Mouse (Mus musculus): ENCODE data around the gene Rnf123. TPM values are rescaled to one million over a fixed set of nuclear protein-coding genes. Genes with fewer than 3 reads are reported as not detected.

The Rnf123 gene
- polyA plus RNA-seq, 1 experiment from 2014 or later, result 37.2 TPM

- no peaks in the 10 kb centered on the region for H3K9me3 ChIP-seq (ENCODE audit: control insufficient read depth, low read length)
- H3K27me3 ChIP-seq (ENCODE audit: control insufficient read depth, insufficient read depth, low read length), result no peaks in the 10 kb centered on the region
- peaks cover 65% of the 10 kb centered on the region for H3K36me3 ChIP-seq (ENCODE audit: control insufficient read depth, insufficient read depth, low read length)
- H3K4me2 ChIP-seq (ENCODE audit: low read length), result no peak overlapping the region
- WGBS, result 73% methylated on average over 7 of the region's 7 CpGs
- peak overlapping the region; percentile 31 to 58; a peak in 2 of 4 replicates for H3K27ac ChIP-seq (replicated peaks in 1 of 2; ENCODE audit: control insufficient read depth in 1 of 2, insufficient read depth in 1 of 2, low read depth in 2 of 2, low read length in 2 of 2)
- peaks cover 14 to 21% of the 10 kb centered on the region in 2 experiments for H3K4me1 ChIP-seq (ENCODE audit: control insufficient read depth in 2 of 2, insufficient read depth in 2 of 2, low read length in 2 of 2)
- no peak overlapping the region for H3K4me3 ChIP-seq (ENCODE audit: control insufficient read depth in 1 of 2, insufficient read depth in 1 of 2, low read depth in 1 of 2, low read length in 2 of 2)
- H3K9ac ChIP-seq (ENCODE audit: low read length), result no peak overlapping the region
- ATAC-seq (ENCODE audit: insufficient number of reproducible peaks, insufficient read depth, low FRiP score, low read depth), result no peak
Measured at GRCm38 (mm10) chr9:108052411-108052810, 30.7 kb downstream of the Rnf123 start.

DNA sequence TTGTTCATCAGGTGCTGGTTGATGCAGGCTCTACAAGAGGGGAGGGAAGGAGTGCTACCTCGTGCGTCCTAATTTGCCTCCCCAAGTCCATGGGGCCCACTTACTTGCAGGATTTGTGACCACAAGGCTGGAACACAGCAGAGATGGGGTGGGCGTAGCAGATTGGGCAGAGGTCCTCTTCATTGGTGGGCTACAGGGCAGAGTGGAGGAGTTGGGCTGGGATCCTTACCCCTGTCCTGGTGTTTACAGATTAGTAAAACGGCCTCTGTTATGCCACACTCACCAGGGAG, 31.3 kb downstream of the Rnf123 start:
- Histone ChIP-seq H3K4me1 (ENCODE audit: control insufficient read depth in 2 of 2, insufficient read depth in 2 of 2, low read length in 2 of 2) (peaks cover 14 to 21% of the 10 kb centered on the region in 2 experiments), H3K9me3 (ENCODE audit: control insufficient read depth, low read length) (no peaks in the 10 kb centered on the region), H3K27me3 (ENCODE audit: control insufficient read depth, insufficient read depth, low read length) (no peaks in the 10 kb centered on the region), H3K4me2 (ENCODE audit: low read length) (no peak overlapping the region), H3K9ac (ENCODE audit: low read length) (no peak overlapping the region), H3K36me3 (ENCODE audit: control insufficient read depth, insufficient read depth, low read length) (peaks cover 65% of the 10 kb centered on the region), H3K4me3 (ENCODE audit: control insufficient read depth in 1 of 2, insufficient read depth in 1 of 2, low read depth in 1 of 2, low read length in 2 of 2) (no peak overlapping the region), H3K27ac (replicated peaks in 1 of 2; ENCODE audit: control insufficient read depth in 1 of 2, insufficient read depth in 1 of 2, low read depth in 2 of 2, low read length in 2 of 2) (no peak overlapping the region)
- ATAC-seq (ENCODE audit: insufficient number of reproducible peaks, insufficient read depth, low FRiP score, low read depth), result no peak
- WGBS, result 86% methylated on average over 4 of the region's 4 CpGs

GRCm38 (mm10) chr9:108051184-108051930, 31.8 kb downstream of the Rnf123 start:
- ATAC-seq (ENCODE audit: insufficient number of reproducible peaks, insufficient read depth, low FRiP score, low read depth), result no peak
- 91% methylated on average over 15 of the region's 15 CpGs for WGBS
- no peaks in the 10 kb centered on the region for H3K27me3 ChIP-seq (ENCODE audit: control insufficient read depth, insufficient read depth, low read length)
- H3K9me3 ChIP-seq (ENCODE audit: control insufficient read depth, low read length), result no peaks in the 10 kb centered on the region
- H3K4me3 ChIP-seq (ENCODE audit: control insufficient read depth in 1 of 2, insufficient read depth in 1 of 2, low read depth in 1 of 2, low read length in 2 of 2), result no peak overlapping the region
- no peak overlapping the region for H3K9ac ChIP-seq (ENCODE audit: low read length)
- H3K36me3 ChIP-seq (ENCODE audit: control insufficient read depth, insufficient read depth, low read length), result peaks cover 65% of the 10 kb centered on the region
- H3K27ac ChIP-seq (replicated peaks in 1 of 2; ENCODE audit: control insufficient read depth in 1 of 2, insufficient read depth in 1 of 2, low read depth in 2 of 2, low read length in 2 of 2), result no peak overlapping the region
- H3K4me2 ChIP-seq (ENCODE audit: low read length), result no peak overlapping the region
- H3K4me1 ChIP-seq (ENCODE audit: control insufficient read depth in 2 of 2, insufficient read depth in 2 of 2, low read length in 2 of 2), result peaks cover 14 to 21% of the 10 kb centered on the region in 2 experiments

DNA sequence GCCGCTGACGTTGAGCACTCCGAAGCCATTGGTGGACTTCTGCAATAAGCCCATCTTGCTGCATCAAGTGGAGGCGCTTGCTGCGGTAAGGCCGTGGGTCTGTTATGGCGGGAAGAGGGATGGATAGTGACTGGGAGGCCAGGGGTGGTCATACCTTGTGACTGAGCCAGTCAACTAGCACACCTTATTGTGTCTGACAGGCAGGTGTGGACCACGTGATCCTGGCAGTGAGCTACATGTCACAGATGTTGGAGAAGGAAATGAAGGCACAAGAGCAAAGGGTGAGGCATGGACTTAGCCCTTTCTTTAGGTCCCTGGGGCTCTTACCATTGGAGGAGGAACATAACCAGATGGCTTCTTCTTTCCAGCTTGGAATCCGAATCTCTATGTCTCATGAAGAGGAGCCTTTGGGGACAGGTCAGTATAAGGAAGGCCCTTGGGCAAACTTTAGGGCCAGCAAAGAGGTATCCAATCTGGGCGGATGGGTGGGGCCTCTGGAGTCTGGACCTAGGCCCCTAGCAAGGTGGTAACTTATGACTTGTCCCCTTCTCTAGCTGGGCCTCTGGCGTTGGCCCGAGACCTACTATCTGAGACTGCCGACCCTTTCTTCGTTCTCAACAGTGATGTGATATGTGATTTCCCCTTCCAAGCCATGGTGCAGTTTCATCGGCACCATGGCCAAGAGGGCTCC, 33.4 kb downstream of the Rnf123 start:
- Histone ChIP-seq H3K4me2 (ENCODE audit: low read length) (peak overlapping the region; percentile 95), H3K9ac (ENCODE audit: low read length) (peak overlapping the region; percentile 88), H3K27me3 (ENCODE audit: control insufficient read depth, insufficient read depth, low read length) (no peaks in the 10 kb centered on the region), H3K9me3 (ENCODE audit: control insufficient read depth, low read length) (no peaks in the 10 kb centered on the region), H3K4me1 (ENCODE audit: control insufficient read depth in 2 of 2, insufficient read depth in 2 of 2, low read length in 2 of 2) (peaks cover 14 to 21% of the 10 kb centered on the region in 2 experiments), H3K4me3 (ENCODE audit: control insufficient read depth in 1 of 2, insufficient read depth in 1 of 2, low read depth in 1 of 2, low read length in 2 of 2) (peak overlapping the region; percentile 94 to 95), H3K27ac (replicated peaks in 1 of 2; ENCODE audit: control insufficient read depth in 1 of 2, insufficient read depth in 1 of 2, low read depth in 2 of 2, low read length in 2 of 2) (peak overlapping the region; percentile 67 to 73), H3K36me3 (ENCODE audit: control insufficient read depth, insufficient read depth, low read length) (peaks cover 65% of the 10 kb centered on the region)
- ATAC-seq (ENCODE audit: insufficient number of reproducible peaks, insufficient read depth, low FRiP score, low read depth), result no peak
- 39% methylated on average over 15 of the region's 15 CpGs for WGBS

DNA sequence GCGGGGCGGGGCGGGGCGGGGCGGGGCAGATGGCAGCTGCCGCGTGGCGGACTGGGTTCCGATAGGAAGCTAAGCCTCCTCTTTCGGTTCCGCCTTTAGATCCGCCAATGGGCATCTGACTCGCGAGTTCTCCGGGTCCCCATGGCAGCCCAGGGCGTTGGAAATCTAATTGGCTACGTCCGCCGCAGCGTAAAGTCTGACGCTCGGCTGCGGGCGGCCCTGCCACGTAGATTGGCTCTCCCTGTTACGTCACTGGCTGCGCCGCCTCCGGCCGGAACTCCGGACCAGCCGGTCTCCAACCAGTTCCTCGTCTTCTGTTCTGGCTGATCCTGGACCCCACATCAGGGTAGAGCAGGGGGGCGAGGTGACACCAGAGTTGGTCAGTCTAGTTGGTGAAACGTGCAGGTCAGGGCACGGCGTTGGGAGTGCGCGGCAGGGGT, 34.1 kb downstream of the Rnf123 start, which contains the start of gene Gmppb:
Gene Gmppb (plus strand): TSS at position 227 of the 440 bp plus-strand sequence.
- Histone ChIP-seq H3K4me2 (ENCODE audit: low read length) (peak within 1 kb of the TSS; percentile 95), H3K27ac (replicated peaks in 1 of 2; ENCODE audit: control insufficient read depth in 1 of 2, insufficient read depth in 1 of 2, low read depth in 2 of 2, low read length in 2 of 2) (peak within 1 kb of the TSS; percentile 67 to 74), H3K36me3 (ENCODE audit: control insufficient read depth, insufficient read depth, low read length) (peaks cover 60% of the 10 kb centered on the region), H3K27me3 (ENCODE audit: control insufficient read depth, insufficient read depth, low read length) (no peaks in the 10 kb centered on the region), H3K9me3 (ENCODE audit: control insufficient read depth, low read length) (no peaks in the 10 kb centered on the region), H3K9ac (ENCODE audit: low read length) (peak within 1 kb of the TSS; percentile 88), H3K4me1 (ENCODE audit: control insufficient read depth in 2 of 2, insufficient read depth in 2 of 2, low read length in 2 of 2) (peaks cover 14 to 21% of the 10 kb centered on the region in 2 experiments), H3K4me3 (ENCODE audit: control insufficient read depth in 1 of 2, insufficient read depth in 1 of 2, low read depth in 1 of 2, low read length in 2 of 2) (peak within 1 kb of the TSS; percentile 94 to 95)
- under 1% methylated on average over 34 of the region's 39 CpGs for WGBS
- ATAC-seq (ENCODE audit: insufficient number of reproducible peaks, insufficient read depth, low FRiP score, low read depth), result peak; percentile 90

DNA sequence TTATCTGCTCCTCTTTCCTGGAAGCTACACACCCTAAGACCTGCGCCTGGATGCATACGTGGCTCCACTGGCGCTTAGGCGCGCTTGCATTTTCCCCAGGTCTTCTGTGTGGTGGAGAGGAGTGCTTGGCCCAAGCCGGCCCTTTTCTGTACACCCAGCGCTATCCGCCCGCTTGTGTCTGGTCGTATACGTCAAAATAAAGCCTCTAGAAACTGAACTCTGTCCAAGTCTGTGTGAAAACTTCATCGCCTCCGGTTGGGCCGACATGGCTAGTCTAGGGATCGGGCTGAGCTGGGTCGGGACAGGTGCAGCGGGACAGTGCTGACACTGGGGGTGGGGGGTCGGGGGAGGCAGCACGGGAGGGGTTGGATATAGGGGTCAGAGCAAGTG, 34.6 kb downstream of the Rnf123 start:
- no peaks in the 10 kb centered on the region for H3K9me3 ChIP-seq (ENCODE audit: control insufficient read depth, low read length)

GRCm38 (mm10) chr9:108047601-108048565, 35.3 kb downstream of the Rnf123 start:
- no peak for ATAC-seq (ENCODE audit: insufficient number of reproducible peaks, insufficient read depth, low FRiP score, low read depth)
- Histone ChIP-seq H3K27me3 (ENCODE audit: control insufficient read depth, insufficient read depth, low read length) (no peaks in the 10 kb centered on the region), H3K4me1 (ENCODE audit: control insufficient read depth in 2 of 2, insufficient read depth in 2 of 2, low read length in 2 of 2) (peaks cover 9 to 21% of the 10 kb centered on the region in 2 experiments), H3K9ac (ENCODE audit: low read length) (peak overlapping the region; percentile 88), H3K4me3 (ENCODE audit: control insufficient read depth in 1 of 2, insufficient read depth in 1 of 2, low read depth in 1 of 2, low read length in 2 of 2) (peak overlapping the region; percentile 60 to 94), H3K9me3 (ENCODE audit: control insufficient read depth, low read length) (no peaks in the 10 kb centered on the region), H3K36me3 (ENCODE audit: control insufficient read depth, insufficient read depth, low read length) (peaks cover 63% of the 10 kb centered on the region), H3K4me2 (ENCODE audit: low read length) (peak overlapping the region; percentile 95), H3K27ac (replicated peaks in 1 of 2; ENCODE audit: control insufficient read depth in 1 of 2, insufficient read depth in 1 of 2, low read depth in 2 of 2, low read length in 2 of 2) (peak overlapping the region; percentile 50 to 74)
- 30% methylated on average over 17 of the region's 17 CpGs for WGBS

More for the DNA sequence above, 34.6 kb downstream of the Rnf123 start:
- no peaks in the 10 kb centered on the region for H3K27me3 ChIP-seq (ENCODE audit: control insufficient read depth, insufficient read depth, low read length)
- H3K4me1 ChIP-seq (ENCODE audit: control insufficient read depth in 2 of 2, insufficient read depth in 2 of 2, low read length in 2 of 2), result peaks cover 14 to 21% of the 10 kb centered on the region in 2 experiments
- peaks cover 56% of the 10 kb centered on the region for H3K36me3 ChIP-seq (ENCODE audit: control insufficient read depth, insufficient read depth, low read length)
- H3K4me2 ChIP-seq (ENCODE audit: low read length), result peak overlapping the region; percentile 95
- WGBS, result 2% methylated on average over 19 of the region's 19 CpGs
- peak overlapping the region; percentile 88 for H3K9ac ChIP-seq (ENCODE audit: low read length)
- ATAC-seq (ENCODE audit: insufficient number of reproducible peaks, insufficient read depth, low FRiP score, low read depth), result peak; percentile 0; the same call in 1 of the 2 replicates
- H3K27ac ChIP-seq (replicated peaks in 1 of 2; ENCODE audit: control insufficient read depth in 1 of 2, insufficient read depth in 1 of 2, low read depth in 2 of 2, low read length in 2 of 2), result peak overlapping the region; percentile 50 to 74
- H3K4me3 ChIP-seq (ENCODE audit: control insufficient read depth in 1 of 2, insufficient read depth in 1 of 2, low read depth in 1 of 2, low read length in 2 of 2), result peak overlapping the region; percentile 60 to 94

Data from heart, embryonic 14.5 days (tissue).